Mouse (Mus musculus): Measurements from ENCODE around the gene Grin3b.

Grin3b gene

DNA sequence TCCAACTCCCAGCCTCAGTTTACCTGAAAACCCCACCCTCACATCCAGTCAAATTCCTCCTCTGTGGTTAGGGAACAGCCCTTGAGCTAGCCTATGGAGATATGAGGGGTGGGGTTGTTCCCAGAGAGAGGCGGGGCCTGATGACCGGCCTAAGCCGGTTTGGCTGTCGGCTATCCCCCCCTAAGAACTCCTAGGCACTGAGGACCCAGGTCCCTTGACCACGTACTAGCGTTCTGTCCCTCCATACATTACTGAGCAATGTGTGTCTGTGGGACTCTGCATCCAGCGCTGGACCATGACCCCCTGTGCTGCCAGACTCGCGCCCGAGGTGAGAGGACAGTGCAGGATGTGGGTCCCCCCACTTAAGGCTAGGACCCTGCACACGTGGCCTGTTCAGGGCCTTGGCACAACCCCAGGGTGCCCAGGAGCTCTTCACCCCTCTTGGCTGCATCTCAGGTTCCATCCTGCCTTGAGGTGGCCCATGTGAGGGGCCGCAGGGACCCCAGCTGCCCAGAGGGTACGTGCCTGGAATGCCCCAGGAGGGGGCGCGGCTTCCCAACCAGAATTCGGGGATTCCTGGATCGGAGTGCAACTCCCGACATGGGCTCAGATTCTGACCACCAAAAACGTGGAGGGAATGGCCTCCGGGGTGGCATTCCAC, 49.1 kb downstream of the Grin3b start:
- DNase-seq: no peak

DNA sequence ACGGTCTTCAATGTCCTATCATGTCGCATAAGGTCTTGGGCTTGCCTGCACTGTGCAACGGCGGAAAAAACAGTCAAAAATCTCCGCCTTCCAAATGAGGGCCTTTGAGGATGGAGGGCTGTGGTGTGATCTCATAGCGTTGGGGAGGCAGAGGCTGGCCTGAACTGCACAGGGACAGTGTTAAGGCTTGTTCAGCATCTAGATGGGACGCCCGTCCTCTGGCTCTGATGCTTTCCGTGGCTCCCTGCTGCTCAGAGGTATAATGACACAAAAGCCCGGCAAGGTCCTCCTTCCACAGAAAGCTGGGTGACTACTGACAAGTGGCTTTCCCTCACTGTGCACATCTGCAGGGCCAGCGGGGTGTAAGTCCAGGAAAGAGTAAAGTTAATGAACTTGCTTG, 49.7 kb downstream of the Grin3b start:
- no peak for DNase-seq

DNA sequence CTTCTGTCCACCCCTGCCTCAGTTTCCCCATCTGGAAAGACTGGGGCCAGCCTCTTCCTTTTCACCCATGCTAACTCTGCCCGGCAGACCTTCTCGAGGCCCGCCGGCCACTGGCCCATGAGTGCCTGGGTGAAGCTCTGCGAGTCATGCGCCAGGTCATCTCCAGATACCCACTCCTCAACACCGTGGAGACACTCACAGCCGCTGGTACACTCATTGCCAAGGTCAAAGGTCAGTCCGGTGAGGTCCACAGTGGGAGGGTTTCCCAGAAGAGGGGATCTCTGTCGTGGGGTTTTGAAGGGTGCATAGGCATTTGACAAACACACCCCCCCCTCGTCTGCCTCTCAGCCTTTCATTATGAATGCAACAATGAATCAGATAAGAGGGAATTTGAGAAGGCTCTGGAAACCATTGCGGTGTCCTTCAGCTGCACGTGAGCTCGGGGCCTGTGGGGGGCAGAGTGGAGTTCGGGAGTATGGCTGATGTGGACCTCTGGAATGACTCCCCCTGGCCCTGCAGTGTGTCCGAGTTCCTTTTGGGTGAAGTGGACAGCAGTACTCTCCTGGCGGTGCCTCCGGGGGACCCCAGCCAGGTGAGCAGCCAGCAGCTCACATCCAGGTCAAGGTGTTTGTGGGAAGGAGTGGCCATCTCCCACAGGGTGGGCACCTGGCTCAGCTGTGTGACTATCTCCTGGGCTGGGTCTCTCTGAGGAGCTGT, 50.2 kb downstream of the Grin3b start:
- no peak for DNase-seq

DNA sequence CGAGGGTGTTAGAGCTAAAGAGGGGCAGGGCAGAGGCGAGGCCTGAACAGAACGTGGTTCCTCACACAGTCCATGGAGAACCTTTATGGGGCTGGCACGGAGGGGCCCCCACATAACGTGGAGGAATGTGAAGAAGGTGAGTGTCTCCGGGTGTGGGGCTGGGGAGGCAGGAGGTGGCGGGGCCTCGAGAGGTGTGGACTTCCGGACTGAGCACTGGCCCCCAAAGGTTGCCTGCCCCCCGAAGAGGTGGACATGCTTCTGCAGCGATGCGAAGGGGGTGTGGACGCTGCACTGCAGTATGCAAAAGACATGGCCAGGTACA, 50.8 kb downstream of the Grin3b start:
- no peak for DNase-seq

DNA sequence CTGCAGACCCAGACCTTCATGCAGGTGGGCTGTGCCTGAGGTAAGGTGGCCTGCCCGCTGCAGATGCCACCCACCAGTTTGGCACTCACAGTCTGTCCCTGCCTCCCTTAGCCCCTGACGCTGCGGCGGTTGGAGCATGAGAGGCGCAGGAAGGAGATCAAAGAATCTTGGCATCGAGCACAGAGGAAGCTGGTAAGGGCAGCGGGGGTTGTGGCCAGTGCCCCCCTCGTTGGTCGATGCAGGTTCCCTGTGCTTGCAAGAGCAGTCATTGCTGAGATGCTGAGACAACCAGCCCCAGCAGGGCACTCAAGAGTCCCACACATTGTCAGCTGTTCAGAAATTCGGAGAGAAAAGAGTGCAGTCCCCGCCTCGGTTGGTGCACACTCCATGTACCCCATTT, 51.6 kb downstream of the Grin3b start:
- no peak for DNase-seq

DNA sequence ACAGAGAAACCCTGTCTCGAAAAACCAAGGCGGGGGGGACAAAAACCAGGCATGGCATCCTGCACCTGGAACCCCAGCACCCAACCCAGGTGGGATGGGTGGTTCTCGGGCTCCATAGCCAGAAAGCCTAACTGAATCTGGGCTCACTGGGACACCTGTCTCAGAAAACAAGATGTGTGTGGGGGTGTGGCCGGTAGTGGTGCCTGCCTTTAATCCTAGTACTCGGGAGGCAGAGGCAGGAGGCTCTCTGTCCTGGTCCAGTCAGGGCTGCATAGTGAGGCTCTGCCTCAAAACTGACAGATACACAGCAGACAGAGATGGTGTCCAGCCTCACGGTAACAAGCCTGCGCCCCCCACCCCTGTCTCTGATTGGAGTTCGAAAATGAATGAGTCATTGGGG, 52.3 kb downstream of the Grin3b start:
- no peak for DNase-seq

DNA sequence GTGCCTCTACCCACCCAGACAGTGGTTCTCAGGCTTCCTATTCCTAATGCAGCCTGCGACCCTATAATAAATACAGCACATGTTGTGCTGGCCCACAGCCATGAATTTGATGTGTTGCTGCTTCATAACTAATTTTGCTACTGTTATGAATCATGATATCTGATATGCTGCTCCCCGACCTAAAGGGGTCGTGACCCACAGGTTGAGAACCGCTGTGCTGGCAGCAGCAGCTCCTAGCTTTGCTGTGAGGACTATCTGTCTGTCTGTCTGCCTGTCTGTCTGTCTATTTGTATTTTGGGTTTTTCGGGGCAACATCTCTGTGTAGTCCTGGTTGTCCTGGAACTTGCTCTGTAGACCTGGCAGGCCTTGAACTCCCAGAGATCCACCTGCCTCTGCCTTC, 53.2 kb downstream of the Grin3b start:
- no peak for DNase-seq

DNA sequence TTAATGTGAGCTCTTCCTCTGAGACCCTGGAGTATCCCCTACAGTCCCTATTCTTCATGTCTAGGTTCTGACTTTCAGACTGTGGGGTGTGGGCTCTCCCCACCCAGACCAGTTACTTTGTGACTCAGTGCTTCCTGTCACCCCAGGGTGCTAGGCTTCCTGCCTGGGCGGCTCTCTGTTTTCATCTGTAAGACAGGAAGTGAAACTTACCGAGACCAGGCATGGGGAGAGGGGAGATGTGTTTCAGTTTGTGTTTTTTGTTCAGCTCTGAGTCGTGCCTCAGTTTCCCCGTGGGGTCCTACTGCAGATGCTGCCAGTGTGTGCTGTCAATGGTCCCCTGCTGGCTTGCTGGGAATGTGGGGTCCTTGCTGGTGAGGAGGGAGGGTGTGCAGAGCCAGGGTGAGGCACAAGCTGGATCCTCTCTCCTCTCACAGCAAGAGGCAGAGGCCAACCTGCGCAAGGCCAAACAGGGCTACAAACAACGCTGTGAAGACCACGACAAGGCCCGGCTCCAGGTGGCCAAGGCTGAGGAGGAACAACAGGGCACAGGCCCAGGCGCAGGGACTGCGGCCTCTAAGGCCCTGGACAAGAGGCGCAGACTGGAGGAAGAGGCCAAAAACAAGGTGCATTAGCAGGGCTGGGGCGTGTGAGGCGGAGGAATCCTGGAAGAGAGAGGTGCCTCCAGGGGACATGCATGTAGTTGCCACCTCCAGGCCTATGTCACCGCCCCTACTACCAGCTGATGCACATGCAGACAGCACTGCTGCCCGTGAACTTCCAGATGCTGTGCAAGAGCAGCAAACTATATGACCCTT, 53.9 kb downstream of the Grin3b start:
- DNase-seq: no peak

DNA sequence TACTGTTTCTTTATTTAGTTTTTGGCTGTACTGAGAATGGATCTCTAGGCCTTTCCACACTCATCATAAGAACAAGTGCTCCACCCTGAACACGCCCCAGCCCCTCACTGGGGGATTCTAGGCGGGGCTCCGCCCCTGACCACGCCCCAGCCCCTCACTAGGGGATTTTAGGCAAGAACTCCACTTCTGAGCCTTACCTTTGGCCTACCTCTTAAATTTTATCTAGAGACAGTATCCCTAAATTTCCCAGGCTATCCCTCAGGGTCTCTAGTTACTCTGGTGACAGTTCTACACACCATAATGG, 54.5 kb downstream of the Grin3b start:
- DNase-seq: no peak

DNA sequence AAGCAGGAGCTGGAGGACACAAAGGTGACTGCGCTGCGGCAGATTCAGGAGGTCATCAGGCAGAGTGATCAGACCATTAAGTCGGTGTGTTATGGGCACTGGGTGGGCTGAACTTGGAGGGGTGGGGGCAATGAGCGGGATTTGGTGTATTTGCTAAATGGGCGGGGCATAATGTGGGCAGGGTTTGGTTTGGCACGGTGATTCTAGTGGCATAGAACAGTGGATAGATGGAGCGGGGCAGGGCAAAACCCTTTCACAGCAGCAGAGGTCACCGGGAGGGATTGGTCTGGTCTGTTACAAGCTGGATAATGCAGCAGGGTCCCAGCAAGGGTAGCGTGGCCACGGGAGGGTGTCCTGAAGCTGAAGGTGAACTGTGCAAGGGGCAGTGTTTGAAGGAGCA, 54.9 kb downstream of the Grin3b start:
- DNase-seq: no peak

DNA sequence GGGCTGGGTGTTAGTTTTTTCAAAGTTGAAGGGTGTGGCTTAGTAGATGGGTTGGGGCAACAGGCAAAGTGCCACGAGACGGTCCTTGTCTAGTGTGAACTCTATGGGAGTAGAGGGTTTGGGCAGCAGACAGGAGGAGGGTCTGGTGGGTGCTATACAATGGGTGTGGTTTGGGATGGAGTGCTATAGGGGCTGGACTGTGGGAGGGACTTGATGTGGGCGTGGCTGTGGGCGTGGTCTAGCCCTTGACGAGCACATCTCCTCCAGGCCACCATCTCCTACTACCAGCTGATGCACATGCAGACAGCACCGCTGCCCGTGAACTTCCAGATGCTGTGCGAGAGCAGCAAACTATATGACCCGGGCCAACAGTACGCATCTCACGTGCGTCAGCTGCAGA, 55.4 kb downstream of the Grin3b start:
- DNase-seq: no peak
